Mouse (Mus musculus): ENCODE measurements around the gene Olfr1284. TPM values are rescaled to one million over a fixed set of nuclear protein-coding genes. Genes with fewer than 3 reads are reported as not detected.
"Not testable (repeated sequence)": the region's sequence is repeated elsewhere in the genome, so short reads cannot be mapped to it uniquely, and the experiment has no call there.

Olfr1284 gene
- total RNA-seq (2021): not detected
- long read RNA-seq, experiment 1: 0 reads
- long read RNA-seq, experiment 2: 0 reads

DNA sequence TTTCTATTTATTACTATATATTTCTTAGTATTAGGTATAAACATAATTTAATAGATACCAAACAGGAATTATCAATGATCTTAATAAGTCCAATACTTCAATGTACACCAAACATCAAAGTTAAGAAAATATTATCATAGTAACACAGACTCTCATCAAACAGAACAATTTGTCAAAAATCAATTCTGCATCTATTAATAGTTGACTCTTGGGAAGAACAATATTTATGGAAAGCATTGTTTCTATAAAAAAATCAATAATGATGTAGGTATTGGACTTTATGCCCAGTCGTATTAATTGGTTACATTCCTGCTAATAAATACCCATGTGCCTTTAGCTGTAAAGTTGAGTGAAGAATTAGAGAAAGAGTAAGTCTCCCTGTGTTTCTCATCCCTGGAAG lies at the start of gene Olfr1284:
Olfr1284 (plus strand) TSS at position 301 of the 400 bp plus-strand sequence.
- Histone ChIP-seq H3K27ac (no peak within 1 kb of the TSS), H3K4me3 (no peak within 1 kb of the TSS)
- no peak for DNase-seq
- intact Hi-C loops (cut with DNase I): no loop called here
- TF ChIP-seq CTCF (IDR thresholded peaks at IDR 0.05): no peak

DNA sequence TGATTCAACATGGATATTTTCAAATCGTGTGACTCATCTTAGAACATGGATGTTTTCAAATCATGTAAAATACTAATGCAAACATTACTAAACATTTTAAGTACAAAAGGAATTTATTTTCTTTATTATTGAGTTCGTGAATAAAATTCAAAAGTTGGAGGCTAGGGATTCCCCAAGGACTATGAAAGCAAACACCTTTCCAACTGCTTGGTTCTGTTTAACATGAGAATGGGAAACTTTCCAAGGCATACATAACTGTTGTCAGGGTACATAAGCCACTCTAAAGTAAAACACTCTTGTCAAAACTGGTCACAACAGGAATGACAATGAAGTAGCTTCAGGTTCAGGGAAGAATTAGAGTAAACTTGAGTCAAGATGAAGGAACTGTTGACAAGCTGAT lies 49.1 kb upstream of the Olfr1284 start, which contains the start of gene Olfr1281:
Olfr1281 (plus strand) TSS at position 301 of the 400 bp plus-strand sequence.
- intact Hi-C loops (cut with DNase I): no loop called here
- no peak for TF ChIP-seq CTCF (IDR thresholded peaks at IDR 0.05)
- no peak within 1 kb of the TSS for H3K27ac ChIP-seq
- DNase-seq: no peak
- H3K4me3 ChIP-seq: no peak within 1 kb of the TSS

DNA sequence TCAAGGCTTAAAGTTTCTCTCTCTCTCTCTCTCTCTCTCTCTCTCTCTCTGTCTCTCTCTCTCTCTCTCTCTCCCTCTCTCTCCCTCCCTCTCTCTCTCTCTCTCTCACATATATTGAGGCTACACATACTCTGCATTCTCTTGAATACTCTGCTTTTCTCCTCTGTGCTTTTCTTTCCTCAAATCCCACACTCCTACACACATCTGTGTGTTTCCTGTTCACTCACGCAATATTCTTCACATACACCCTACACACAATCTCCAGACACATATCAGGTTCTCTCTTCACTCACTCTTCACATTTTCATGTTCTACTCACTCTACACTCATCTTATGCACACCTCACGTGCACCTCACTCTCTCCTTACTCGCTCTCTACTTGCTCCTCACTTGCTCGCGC lies 41.6 kb upstream of the Olfr1284 start:
- intact Hi-C loops (cut with DNase I): not testable (repeated sequence)

DNA sequence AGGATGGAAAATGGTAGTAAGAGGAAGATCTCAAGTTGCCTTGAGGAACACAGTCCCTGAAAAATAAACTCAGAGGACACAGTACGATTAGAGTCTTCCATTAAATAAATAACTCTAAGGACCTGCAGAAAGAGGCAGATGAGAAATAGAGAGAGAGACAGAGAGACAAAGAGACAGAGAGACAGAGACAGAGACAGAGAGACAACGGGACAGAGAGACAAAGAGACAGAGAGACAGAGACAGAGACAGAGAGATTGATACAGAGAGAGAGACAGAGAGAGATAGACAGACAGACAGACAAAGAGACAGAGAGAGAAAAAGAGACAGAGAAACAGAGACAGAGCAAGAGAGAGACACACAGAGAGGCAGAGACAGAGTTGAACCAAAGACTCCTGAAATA lies 39.3 kb upstream of the Olfr1284 start, which contains the start of gene Olfr1282:
Olfr1282 (minus strand) TSS at position 101 of the 400 bp plus-strand sequence.
- no peak within 1 kb of the TSS for H3K4me3 ChIP-seq
- intact Hi-C loops (cut with DNase I): no loop called here
- no peak within 1 kb of the TSS for H3K27ac ChIP-seq
- no peak for DNase-seq
- no peak for TF ChIP-seq CTCF (IDR thresholded peaks at IDR 0.05)

More for the DNA sequence above, 41.6 kb upstream of the Olfr1284 start:
- H3K27ac ChIP-seq, DNase-seq, H3K4me3 ChIP-seq: not testable (repeated sequence)

DNA sequence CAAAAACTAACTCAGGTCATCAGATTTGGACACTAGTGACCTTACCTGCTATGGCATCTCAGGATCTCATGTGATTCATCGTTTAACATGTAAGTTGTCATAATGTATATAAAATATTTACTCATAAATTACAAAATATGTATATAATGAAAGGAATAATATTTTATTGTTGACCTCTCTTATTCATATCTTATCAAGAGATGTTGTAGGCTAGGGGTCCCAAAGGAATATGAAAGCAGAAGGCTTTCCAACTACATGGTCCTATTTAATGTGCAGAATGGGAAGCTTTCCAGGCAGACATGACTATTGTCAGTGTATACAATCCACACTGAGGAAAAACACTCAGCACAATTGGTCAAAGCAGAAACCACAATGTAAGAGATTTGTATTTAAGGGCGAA lies 8.8 kb upstream of the Olfr1284 start, which contains the start of gene Olfr1283:
Olfr1283 (plus strand) TSS at position 301 of the 400 bp plus-strand sequence.
- TF ChIP-seq CTCF (IDR thresholded peaks at IDR 0.05): no peak
- no peak within 1 kb of the TSS for H3K4me3 ChIP-seq
- no peak within 1 kb of the TSS for H3K27ac ChIP-seq
- no peak for DNase-seq
- intact Hi-C loops (cut with DNase I): no loop called here

DNA sequence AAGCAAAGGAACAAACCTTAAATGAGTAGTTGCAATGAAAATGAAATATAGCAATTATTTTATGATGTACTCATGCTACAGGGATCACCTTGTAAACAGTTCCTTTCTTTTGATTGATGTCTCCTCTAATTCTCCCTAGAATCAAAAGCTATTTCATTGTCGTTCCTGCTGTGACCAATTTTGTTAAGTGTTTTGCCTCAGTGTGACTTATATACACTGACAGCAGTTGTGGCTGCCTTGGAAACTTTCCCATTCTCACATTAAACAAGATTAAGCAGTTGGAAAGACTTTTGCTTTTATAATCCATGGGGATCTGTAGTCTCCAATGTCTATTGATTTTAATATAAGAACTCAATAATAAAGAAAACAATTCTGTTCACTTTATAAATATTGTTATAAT lies 47.6 kb downstream of the Olfr1284 start, which contains the start of gene Olfr1286:
Olfr1286 (minus strand) TSS at position 185 of the 400 bp plus-strand sequence.
- H3K4me3 ChIP-seq: no peak within 1 kb of the TSS
- intact Hi-C loops (cut with DNase I): no loop called here
- DNase-seq: no peak
- H3K27ac ChIP-seq: no peak within 1 kb of the TSS
- TF ChIP-seq CTCF (IDR thresholded peaks at IDR 0.05): no peak

Other genes with a start within 250 kb of the Olfr1284 start
- not detected for gene Gm15130, start 222.6 kb upstream of the Olfr1284 start, total RNA-seq (2021)
- not detected for gene 4930430A15Rik, start 145.9 kb upstream of the Olfr1284 start, total RNA-seq (2021)
- gene Olfr1275, start 140.2 kb upstream of the Olfr1284 start, total RNA-seq (2021): not detected
- not detected for gene Olfr1276, start 121.0 kb upstream of the Olfr1284 start, total RNA-seq (2021)
- gene Olfr1277, start 101.4 kb upstream of the Olfr1284 start, total RNA-seq (2021): not detected
- gene Olfr1278, start 85.4 kb upstream of the Olfr1284 start, total RNA-seq (2021): not detected
- gene Olfr1279, start 74.9 kb upstream of the Olfr1284 start, total RNA-seq (2021): not detected
- not detected for gene Olfr1280, start 61.5 kb upstream of the Olfr1284 start, total RNA-seq (2021)
- not detected for gene Olfr1281, start 49.0 kb upstream of the Olfr1284 start, total RNA-seq (2021)
- not detected for gene Olfr1282, start 39.4 kb upstream of the Olfr1284 start, total RNA-seq (2021)
- gene Olfr1283, start 8.7 kb upstream of the Olfr1284 start, total RNA-seq (2021): not detected
- not detected for gene Olfr1286, start 47.6 kb downstream of the Olfr1284 start, total RNA-seq (2021)
- gene Olfr1287, start 73.6 kb downstream of the Olfr1284 start, total RNA-seq (2021): not detected
- gene Olfr1288, start 98.6 kb downstream of the Olfr1284 start, total RNA-seq (2021): not detected
- gene Olfr1289, start 105.3 kb downstream of the Olfr1284 start, total RNA-seq (2021): not detected
- not detected for gene Olfr1290, start 118.3 kb downstream of the Olfr1284 start, total RNA-seq (2021)
- not detected for gene Olfr1291-ps1, start 121.7 kb downstream of the Olfr1284 start, total RNA-seq (2021)
- gene Olfr1293-ps, start 149.7 kb downstream of the Olfr1284 start, total RNA-seq (2021): not detected
- gene Olfr1294, start 164.8 kb downstream of the Olfr1284 start, total RNA-seq (2021): not detected
- gene Olfr1295, start 194.2 kb downstream of the Olfr1284 start, total RNA-seq (2021): not detected

Data from gastrocnemius, adult 2 months (tissue).